Mouse (Mus musculus) heart, postnatal 14 days (tissue): ENCODE results near the gene Spata21. TPM values are rescaled to one million over a fixed set of nuclear protein-coding genes. Genes with fewer than 3 reads are reported as not detected.
"Not testable (repeated sequence)": the region's sequence is repeated elsewhere in the genome, so short reads cannot be mapped to it uniquely, and the experiment has no call there.

Experiments
- DNase-seq, 2 experiments: peaks; one replicate each; pipeline ENCODE4 v3.0.0; 2021 to 2022
- intact Hi-C: fragments of 180-260 bp; cut with DNase I; formaldehyde crosslinking; loops from one replicate; pipeline ENCODE4 v1.15.1; 2025
- total RNA-seq, 2 experiments: library from RNA; stranded (reverse); gene quantifications; 2 replicates each; pipeline ENCODE4 v1.2.3; 2021

Spata21 gene
- total RNA-seq, 2 experiments from 2014 or later = not detected

GRCm38 (mm10) chr4:141122663-141123062 is 34.5 kb downstream of the Spata21 start:
- no peak for DNase-seq
- intact Hi-C loops = loop anchor here (5.0 kb wide), 1 partner anchor 55 kb away; no protein-coding TSS in a partner anchor

DNA sequence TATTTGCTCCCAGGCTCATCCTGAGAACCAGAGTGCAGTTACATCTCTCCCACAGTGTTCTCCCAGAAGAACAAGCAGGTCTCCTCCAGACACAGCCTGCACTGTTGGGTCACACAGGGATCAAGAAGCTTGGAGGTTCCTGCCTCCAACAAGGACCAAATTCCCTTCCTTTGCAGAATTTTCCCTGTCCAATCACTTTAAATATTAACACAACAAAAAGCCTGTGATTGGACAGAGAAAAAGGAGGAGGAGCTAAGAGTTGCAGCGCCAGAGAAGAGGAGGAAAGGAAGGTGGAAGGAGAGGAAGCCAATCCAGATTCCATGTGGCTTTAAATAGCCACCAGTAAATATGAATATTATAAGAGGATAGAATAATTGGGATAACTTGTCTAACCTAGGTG is 34.9 kb downstream of the Spata21 start:
- intact Hi-C loops = loop anchor here (5.0 kb wide), 1 partner anchor 56 kb away; no protein-coding TSS in a partner anchor

DNA sequence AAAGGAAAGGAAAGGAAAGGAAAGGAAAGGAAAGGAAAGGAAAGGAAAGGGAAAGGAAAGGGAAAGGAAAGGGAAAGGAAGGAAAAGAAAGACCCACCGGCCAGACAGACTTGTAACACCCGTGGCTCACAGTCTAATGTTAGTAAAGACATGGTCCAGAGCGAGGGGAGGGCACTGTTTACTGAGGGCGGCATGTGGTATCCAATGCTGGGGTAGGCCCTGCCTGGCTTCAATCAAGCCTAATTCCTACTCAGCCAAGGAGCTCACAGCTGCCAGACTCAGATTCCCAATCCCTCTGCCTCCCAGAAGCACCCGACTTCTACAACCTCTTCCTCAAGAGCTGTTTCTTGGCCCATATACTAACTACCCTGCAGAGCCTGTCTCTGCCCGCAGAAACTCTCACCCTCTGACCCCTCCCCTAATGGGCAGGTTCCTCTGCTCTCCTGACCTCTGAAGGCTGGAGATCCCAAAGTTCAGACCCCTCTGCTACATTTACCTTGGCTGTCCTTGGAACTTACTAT is 41.1 kb downstream of the Spata21 start:
- no peak for DNase-seq
- intact Hi-C loops = no loop called here

More for the DNA sequence above, 34.9 kb downstream of the Spata21 start:
- DNase-seq = no peak

DNA sequence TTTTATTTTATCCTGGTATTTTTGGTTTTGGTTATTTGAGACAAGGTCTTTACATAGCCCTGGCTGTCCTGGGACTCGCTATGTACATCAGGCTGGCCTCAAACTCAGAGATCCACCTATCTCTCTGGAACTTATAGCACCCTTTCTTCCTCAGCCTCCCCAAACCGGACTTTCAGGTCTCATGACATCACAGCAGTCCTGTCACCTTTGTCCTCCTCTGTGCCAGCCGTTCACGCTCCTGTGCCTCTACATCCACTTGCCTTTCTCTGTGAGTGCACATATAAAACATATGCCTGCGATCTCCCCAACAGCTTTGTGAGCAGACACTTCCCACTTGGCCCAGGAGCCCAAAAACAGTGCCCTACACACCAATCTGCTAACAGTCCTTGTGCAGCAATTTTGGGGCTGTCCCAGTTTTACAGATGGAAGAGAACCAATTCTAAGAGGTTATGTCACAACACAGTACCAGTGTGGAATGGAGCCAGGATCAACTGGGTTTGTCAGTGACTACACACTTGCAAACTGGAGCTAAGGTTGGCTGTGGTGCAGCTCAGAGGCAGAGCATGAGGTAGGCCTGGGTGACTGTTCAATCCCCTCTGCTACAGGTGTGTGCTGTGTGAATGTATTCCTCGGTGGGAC is 42.7 kb downstream of the Spata21 start:
- intact Hi-C loops = no loop called here

DNA sequence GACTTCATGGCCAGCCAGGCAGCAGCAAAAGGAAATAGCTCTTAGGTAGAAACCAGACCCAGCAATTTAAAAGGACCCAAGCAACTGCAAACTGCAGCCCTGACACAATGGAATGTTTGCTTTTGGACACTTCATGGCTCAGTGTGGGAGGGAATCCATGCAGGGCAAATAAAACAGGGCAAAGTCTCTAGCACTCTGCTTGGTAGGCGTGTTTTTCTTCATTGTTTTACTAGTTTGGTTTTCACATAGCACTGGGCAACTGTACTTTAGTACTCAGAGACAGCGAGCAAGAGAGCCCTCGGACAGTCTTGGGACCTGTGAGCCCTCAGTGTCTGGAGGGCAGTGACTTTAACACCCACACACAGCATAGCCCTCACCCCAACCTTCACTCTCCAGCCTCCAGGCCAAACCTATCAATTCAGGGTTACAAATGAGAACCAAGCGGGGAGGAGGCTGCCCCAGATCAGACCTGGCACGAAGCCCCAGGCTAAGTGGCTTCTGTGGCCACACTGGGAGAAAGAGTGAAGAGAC is 43.5 kb downstream of the Spata21 start:
- no peak for DNase-seq
- intact Hi-C loops = no loop called here

More for the DNA sequence above, 42.7 kb downstream of the Spata21 start:
- no peak for DNase-seq

- no peak for DNase-seq
- intact Hi-C loops = no loop called here
Observed at GRCm38 (mm10) chr4:141132191-141132590, 44.1 kb downstream of the Spata21 start.

DNA sequence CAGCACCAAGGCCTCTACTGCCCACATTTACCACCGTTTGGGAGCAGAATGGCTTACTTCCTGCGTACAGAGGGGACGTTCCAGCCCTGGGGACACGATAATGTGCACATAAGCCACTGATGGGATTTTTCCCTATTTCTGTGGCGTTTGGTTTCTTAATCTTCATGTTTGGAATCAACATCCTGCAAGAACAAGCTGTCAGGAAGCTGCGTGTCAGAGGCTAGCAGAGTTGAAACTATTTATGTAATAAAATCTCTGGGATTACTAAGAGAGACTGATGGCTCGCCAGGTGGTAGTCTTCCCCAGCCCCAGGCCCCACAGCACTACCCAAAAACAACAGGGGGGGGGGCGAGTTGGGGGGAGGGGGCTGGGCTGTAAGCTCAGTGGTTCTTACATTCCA is 45.1 kb downstream of the Spata21 start:
- intact Hi-C loops = no loop called here
- DNase-seq = no peak

DNA sequence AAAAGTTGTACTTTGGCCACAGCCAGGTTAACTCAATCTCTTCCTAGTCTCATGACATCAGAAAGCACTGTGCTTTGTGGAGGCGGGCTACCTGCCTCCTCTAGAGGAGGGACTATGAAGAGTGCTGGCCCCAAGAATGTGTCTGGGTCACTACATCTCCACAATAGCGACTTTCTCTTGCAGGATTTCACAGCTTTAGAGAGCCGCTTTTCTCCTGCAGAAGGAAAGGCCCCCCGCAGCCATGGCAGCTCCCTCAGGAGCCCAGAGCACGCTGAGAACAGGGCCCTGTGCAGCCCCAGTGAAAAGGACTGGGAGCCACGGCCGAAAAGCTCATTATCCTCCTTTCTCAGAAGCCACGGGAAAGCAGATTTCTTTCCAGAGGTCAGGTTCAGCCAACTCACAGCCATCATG is 45.9 kb downstream of the Spata21 start:
- intact Hi-C loops = no loop called here
- DNase-seq = no peak

DNA sequence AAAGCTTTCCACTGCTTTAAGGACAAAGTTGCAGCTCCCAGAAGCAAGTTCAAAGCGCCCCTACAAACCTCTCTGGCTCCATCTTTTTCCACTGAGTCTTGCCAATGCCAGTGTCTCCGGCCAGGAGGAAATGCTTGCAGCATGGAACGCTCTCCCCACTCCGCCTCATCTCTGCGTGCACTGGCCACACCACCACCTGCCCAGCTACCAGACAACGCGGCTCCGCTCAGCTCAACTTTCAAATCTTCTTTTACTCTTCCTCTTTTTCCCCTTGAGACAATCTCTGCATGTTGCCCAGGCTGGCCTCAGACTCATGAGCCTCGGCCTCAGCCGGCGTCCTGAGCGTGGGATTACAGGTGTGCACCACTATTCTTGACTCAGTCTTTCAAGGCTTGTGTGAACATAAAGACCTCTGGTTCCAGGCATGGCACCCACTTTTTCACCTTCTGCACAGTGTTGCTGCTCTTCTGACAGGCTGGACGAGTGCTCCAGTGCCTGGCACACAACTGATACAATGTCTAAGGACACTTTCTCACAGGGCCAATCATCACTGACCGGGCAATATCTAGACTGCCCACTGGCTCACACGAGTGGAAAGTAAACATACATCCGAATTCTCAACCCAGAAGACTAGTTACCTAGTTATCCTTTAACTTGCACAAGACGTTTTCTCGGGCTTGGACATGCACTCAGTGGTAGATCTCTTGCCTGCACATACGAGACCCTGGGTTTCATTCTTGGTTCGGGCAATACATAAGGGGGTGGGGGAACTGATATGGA is 46.8 kb downstream of the Spata21 start:
- peak; percentile 38 to 42 for DNase-seq
- intact Hi-C loops = loop anchor here (5.0 kb wide), 1 partner anchor 58 kb away; the partner anchor contains the start of gene Necap2

GRCm38 (mm10) chr4:141136126-141136525 is 48.0 kb downstream of the Spata21 start:
- intact Hi-C loops = loop anchor here (5.0 kb wide), 1 partner anchor 59 kb away; the partner anchor contains the start of gene Necap2
- DNase-seq = no peak

GRCm38 (mm10) chr4:141137740-141138139 is 49.6 kb downstream of the Spata21 start:
- not testable (repeated sequence) for DNase-seq
- intact Hi-C loops = loop anchor here (5.0 kb wide), 1 partner anchor 60 kb away; the partner anchor contains the start of gene Necap2

- intact Hi-C loops = loop anchor here (5.0 kb wide), 1 partner anchor 61 kb away; the partner anchor contains the start of gene Necap2
- DNase-seq = no peak
Observed at GRCm38 (mm10) chr4:141138425-141139115, 50.4 kb downstream of the Spata21 start.

DNA sequence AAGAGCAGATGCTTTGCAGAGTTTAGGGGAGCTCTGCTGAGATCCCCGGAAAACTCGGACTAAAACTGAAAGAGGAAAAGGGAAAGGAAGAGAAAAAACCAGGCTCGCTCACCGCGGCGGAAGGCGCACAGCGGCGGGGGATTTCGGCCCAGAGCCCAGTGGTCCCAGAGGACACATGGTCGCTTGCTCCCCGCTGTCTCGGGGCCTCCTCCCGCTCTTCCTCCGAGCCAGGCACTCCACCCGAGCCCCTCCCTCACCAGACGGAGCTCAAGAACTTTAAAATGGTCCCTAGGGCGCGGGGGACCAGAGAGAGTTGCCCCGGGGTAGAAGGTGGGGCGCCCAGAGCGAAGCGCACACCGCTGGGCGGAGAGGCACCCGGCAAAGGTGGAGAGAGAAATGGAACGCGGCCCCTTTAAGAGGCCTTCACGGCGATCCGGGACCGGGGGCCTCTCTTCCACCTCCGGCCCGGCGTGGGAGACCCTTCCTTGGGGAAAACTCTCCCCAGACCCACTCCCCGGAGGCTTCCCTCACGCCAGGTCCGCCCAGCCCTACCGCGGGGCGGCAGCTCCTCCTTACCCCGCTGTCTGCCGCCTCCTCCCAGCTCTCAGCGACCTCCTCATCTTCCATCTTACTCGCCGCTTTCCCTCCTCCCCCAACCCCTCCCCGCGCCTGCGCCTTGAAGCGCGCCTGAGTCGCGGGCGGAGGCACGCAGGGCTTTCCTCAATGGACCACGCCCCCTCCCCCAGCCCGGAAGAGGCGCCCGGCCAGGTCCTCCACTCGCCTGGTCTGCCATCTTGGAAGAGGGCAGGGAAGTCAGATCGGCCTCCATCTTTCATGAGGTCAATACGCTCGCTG is 51.2 kb downstream of the Spata21 start, which contains the start of gene Szrd1:
Gene Szrd1 (minus strand): TSS at position 660 of the 855 bp plus-strand sequence.
- intact Hi-C loops = loop anchor here (5.0 kb wide), 1 partner anchor 62 kb away; the partner anchor contains the start of gene Necap2
- DNase-seq = peak; percentile 99

DNA sequence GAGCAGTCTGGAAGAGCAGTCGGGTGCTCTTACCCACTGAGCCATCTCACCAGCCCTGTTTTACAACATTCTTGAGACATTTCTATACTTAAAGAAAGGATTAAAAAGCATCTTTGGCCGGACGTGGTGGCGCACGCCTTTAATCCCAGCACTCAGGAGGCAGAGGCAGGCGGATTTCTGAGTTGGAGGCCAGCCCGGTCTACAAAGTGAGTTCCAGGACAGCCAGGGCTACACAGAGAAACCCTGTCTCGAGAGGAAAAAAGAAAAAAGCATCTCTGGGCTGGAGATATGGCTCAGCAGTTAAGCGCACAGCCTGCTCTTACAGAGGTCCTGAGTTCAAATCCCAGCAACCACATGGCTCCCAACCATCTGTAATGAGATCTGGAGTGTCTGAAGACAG is 52.2 kb downstream of the Spata21 start:
- not testable (repeated sequence) for DNase-seq
- intact Hi-C loops = loop anchor here (5.0 kb wide), 2 partner anchors 72 to 222 kb away; partner anchors contain the start of gene Rsg1

- intact Hi-C loops = loop anchor here (5.0 kb wide), 2 partner anchors 71 to 221 kb away; partner anchors contain the start of gene Rsg1
- no peak for DNase-seq
Observed at GRCm38 (mm10) chr4:141140967-141141366, 52.8 kb downstream of the Spata21 start.

DNA sequence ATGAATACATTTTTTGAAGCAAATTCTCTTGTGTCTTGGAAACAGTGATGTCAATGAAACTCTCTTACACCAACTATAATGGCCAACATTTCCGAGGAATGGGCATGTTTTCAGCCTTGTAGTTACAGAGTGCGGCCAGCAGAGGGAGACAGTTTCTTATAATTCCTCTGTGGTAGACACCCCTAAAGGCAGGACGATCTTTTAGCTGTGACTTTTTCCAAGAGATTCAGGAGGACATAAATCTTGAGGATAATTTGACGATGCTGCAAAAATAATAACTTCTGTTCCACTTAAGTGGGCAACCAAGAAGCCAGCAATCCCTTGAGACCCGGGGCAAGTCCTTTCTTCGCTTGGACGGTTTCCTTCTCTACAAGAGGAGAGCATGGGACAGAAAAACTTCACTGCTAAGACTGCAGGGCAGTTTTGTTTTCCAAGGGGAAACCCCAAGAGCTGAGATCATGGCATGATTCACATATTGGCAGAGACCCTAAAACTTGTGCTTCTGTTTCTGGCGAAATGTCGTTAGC is 54.2 kb downstream of the Spata21 start:
- peak; percentile 80 to 81 for DNase-seq
- intact Hi-C loops = loop anchor here (2.0 to 5.0 kb wide), 3 partner anchors 70 to 220 kb away; partner anchors contain the start of gene Rsg1

DNA sequence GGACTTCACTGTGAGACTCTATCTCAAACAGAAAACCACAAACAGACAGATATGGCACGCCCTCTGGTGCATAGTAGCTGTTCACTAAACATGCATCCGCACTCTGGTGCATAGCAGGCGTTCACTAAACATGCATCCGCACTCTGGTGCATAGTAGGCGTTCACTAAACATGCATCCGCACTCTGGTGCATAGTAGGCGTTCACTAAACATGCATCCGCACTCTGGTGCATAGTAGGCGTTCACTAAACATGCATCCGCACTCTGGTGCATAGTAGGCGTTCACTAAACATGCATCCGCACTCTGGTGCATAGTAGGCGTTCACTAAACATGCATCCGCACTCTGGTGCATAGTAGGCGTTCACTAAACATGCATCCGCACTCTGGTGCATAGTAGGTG is 57.0 kb downstream of the Spata21 start:
- DNase-seq = not testable (repeated sequence)
- intact Hi-C loops = loop anchor here (5.0 kb wide), 1 partner anchor 57 kb away; no protein-coding TSS in a partner anchor

- intact Hi-C loops = loop anchor here (5.0 kb wide), 1 partner anchor 56 kb away; no protein-coding TSS in a partner anchor
Observed at GRCm38 (mm10) chr4:141146491-141147033, 58.4 kb downstream of the Spata21 start.

More at GRCm38 (mm10) chr4:141146491-141147033, 58.4 kb downstream of the Spata21 start:
- DNase-seq = no peak
